ENCODE assay signal across 28 mouse cellular contexts in genomic region chr15:56764019-56764418, GRCm38 (mm10).
DNase-seq lines count a peak whose midpoint lies in the region; ATAC-seq and TF ChIP-seq lines count a peak whose summit lies in the region.
"Had no signal": no experiment of that assay in that cellular context is flagged by ENCODE, and none has a peak within 500 bp of the region (broad histone marks: within the 10 kb centered on the region; RNA-seq: fewer than 3 reads in every experiment).

No protein-coding gene starts in this region.

- no peak for TF ChIP-seq EP300 in lung, postnatal 0 days (IDR thresholded peaks at IDR 0.05)

- H3K4me3 ChIP-seq in lung, postnatal 0 days (ENCODE audit: low read depth, low read length): no peak overlapping the region
- H3K4me3 ChIP-seq: embryonic facial prominence, embryonic 13.5 days; kidney, embryonic 15.5 days; limb, embryonic 10.5 days; limb, embryonic 15.5 days; liver, embryonic 13.5 days; neural tube, embryonic 12.5 days; stomach, embryonic 15.5 days had no signal

- ATAC-seq in lung, postnatal 0 days: no peak
- ATAC-seq: forebrain, embryonic 16.5 days; hindbrain, embryonic 16.5 days; midbrain, embryonic 16.5 days had no signal

- no peaks in the 10 kb centered on the region for H3K27me3 ChIP-seq in lung, postnatal 0 days (replicated peaks; ENCODE audit: insufficient read depth, low read length)
- H3K27me3 ChIP-seq: CH12.LX; embryonic facial prominence, embryonic 13.5 days; kidney, embryonic 15.5 days; limb, embryonic 15.5 days; liver, embryonic 13.5 days; neural tube, embryonic 12.5 days; stomach, embryonic 15.5 days had no signal

- intact Hi-C loops in heart, postnatal 10 days (cut with DNase I): no loop called here

- WGBS in lung, postnatal 0 days: 42% methylated on average over 5 of the region's 5 CpGs

- H3K27ac ChIP-seq in lung, postnatal 0 days (ENCODE audit: low read length): no peak overlapping the region
- H3K27ac ChIP-seq: embryonic facial prominence, embryonic 13.5 days; kidney, embryonic 15.5 days; limb, embryonic 15.5 days; liver, embryonic 13.5 days; neural tube, embryonic 12.5 days; stomach, embryonic 15.5 days had no signal

- H3K36me3 ChIP-seq in lung, postnatal 0 days (ENCODE audit: insufficient read depth, low read length): no peaks in the 10 kb centered on the region
- H3K36me3 ChIP-seq: embryonic facial prominence, embryonic 13.5 days; kidney, embryonic 15.5 days; limb, embryonic 10.5 days; limb, embryonic 15.5 days; liver, embryonic 13.5 days; neural tube, embryonic 12.5 days; stomach, embryonic 15.5 days had no signal

- peak; percentile 5 to 9 for DNase-seq in heart, postnatal 10 days
- DNase-seq in heart, adult 11 months: no peak
- DNase-seq in lung, postnatal 0 days (ENCODE audit: low spot score): peak; percentile 6
- no peak for DNase-seq in lung, postnatal 14 days
- peak; percentile 20 for DNase-seq in fibroblast of lung, adult 2 months (ENCODE audit: low read depth)
- DNase-seq in frontal cortex, postnatal 36 days (ENCODE audit: low spot score in 2 of 2): no peak
- DNase-seq in layer of hippocampus, postnatal 25 days (ENCODE audit: extremely low spot score in 1 of 2, low spot score in 1 of 2): no peak
- DNase-seq: adrenal gland, adult 8-10 months; cerebellum, adult 11 months; cerebellum, adult 9-10 months; cerebellum, postnatal 36 days; kidney, postnatal 4 days; layer of hippocampus, postnatal 36 days; liver, embryonic 13.5 days; lung, adult 18-20 months; lung, postnatal 36 days; right cerebral cortex, postnatal 4 days had no signal

- H3K4me2 ChIP-seq in lung, postnatal 0 days (replicated peaks; ENCODE audit: low read depth, low read length): no peak overlapping the region
- H3K4me2 ChIP-seq: kidney, embryonic 15.5 days; limb, embryonic 15.5 days; liver, embryonic 13.5 days; midbrain, embryonic 11.5 days; neural tube, embryonic 12.5 days; stomach, embryonic 15.5 days had no signal

- TF ChIP-seq CTCF in lung, postnatal 0 days (IDR thresholded peaks at IDR 0.05): no peak

- H3K9ac ChIP-seq in lung, postnatal 0 days (replicated peaks; ENCODE audit: low read depth): no peak overlapping the region
- H3K9ac ChIP-seq: embryonic facial prominence, embryonic 13.5 days; kidney, embryonic 15.5 days; limb, embryonic 15.5 days; liver, embryonic 13.5 days; neural tube, embryonic 12.5 days; stomach, embryonic 15.5 days had no signal

- H3K9me3 ChIP-seq in lung, postnatal 0 days (ENCODE audit: low read length): no peaks in the 10 kb centered on the region
- H3K9me3 ChIP-seq: embryonic facial prominence, embryonic 13.5 days; kidney, embryonic 15.5 days; limb, embryonic 10.5 days; limb, embryonic 15.5 days; liver, embryonic 13.5 days; neural tube, embryonic 12.5 days; stomach, embryonic 15.5 days had no signal

- no peaks in the 10 kb centered on the region for H3K4me1 ChIP-seq in lung, postnatal 0 days (ENCODE audit: insufficient read depth, low read depth, low read length)
- H3K4me1 ChIP-seq: liver, embryonic 13.5 days; neural tube, embryonic 12.5 days had no signal

Comparison
In these comparisons a context has a peak if more than half of its experiments do, and no peak if none do; other contexts are left out.
1. DNase-seq: peak in heart, postnatal 10 days (2 of 2), lung, postnatal 0 days (single experiment) and fibroblast of lung, adult 2 months (single experiment); none in heart, adult 11 months (single experiment), lung, postnatal 14 days (single experiment), frontal cortex, postnatal 36 days (0 of 2) and layer of hippocampus, postnatal 25 days (0 of 2).